Mouse (Mus musculus) regulatory T cell (primary cell): Measurements from ENCODE around the gene Myo16.

ENCODE experiments used
- in situ Hi-C: fragments of 300-600 bp; cut with MboI, MseI; formaldehyde crosslinking; loops from one replicate; pipeline ENCODE4 v1.15.1; 2025; ENCODE audit warnings: high pct_unique_total_duplicates

Myo16 gene

GRCm38 (mm10) chr8:10470280-10470679 lies 316.6 kb downstream of the Myo16 start:
- in situ Hi-C loops = no loop called here

GRCm38 (mm10) chr8:10472371-10472770 lies 318.7 kb downstream of the Myo16 start:
- in situ Hi-C loops = no loop called here

DNA sequence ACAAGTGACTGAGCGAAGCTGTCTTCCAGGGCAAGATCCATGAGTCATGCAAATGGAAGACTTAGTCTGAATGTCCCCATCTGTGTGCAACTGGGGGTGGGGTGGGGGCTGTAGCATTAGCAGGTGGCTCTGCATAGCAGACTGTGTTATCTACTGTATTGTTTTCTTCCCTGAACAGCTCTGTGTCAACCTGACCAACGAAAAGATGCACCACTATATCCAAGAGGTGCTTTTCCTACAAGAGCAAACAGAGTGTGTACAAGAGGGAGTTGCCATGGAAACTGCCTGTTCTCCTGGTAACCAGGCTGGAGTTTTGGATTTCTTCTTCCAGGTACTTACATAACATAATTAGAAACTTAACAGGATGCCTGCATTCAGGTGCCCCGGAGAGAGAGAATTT lies 320.7 kb downstream of the Myo16 start:
- in situ Hi-C loops = no loop called here

DNA sequence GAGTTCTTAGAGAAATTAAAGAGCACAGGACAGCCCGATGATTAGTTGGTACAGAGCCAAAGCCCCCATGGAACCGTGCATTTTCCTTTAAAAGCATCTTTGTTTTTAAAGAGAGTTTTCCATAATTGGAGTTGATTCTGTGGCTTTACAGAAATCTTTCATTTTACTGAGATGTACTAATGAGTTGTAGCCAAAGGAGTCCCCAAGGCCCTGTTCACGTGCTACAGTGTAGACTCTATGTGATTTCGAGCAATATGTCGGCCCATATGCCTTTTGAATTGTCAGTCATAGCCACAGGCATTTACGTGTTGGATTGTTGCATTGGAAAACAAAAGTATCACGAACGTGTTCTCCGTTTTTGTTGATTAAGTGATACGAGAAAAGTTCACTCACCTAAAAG lies 325.3 kb downstream of the Myo16 start:
- in situ Hi-C loops = no loop called here

GRCm38 (mm10) chr8:10480850-10481249 lies 327.1 kb downstream of the Myo16 start:
- in situ Hi-C loops = no loop called here

DNA sequence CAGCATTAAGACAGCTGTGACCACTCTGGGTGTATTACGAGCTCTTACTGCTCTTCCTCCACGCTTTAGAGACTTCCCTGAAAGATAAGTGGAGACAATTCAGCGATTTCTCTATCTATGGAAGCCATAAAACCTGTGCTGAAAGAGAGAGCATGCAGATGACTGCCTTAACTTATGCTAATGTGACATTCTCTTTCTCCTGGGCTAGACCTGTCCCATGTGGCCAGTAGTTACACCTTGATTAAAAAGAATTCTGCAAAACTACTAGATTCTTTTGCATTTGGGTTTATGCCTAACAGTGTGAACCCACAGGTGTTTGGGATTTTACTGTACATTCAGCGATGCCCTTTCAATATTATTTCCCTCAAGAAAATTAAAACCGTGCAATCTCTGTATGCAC lies 328.4 kb downstream of the Myo16 start:
- in situ Hi-C loops = no loop called here

- in situ Hi-C loops = no loop called here
Observed at GRCm38 (mm10) chr8:10482880-10483279, 329.2 kb downstream of the Myo16 start.

GRCm38 (mm10) chr8:10483841-10484240 lies 330.1 kb downstream of the Myo16 start:
- in situ Hi-C loops = no loop called here

DNA sequence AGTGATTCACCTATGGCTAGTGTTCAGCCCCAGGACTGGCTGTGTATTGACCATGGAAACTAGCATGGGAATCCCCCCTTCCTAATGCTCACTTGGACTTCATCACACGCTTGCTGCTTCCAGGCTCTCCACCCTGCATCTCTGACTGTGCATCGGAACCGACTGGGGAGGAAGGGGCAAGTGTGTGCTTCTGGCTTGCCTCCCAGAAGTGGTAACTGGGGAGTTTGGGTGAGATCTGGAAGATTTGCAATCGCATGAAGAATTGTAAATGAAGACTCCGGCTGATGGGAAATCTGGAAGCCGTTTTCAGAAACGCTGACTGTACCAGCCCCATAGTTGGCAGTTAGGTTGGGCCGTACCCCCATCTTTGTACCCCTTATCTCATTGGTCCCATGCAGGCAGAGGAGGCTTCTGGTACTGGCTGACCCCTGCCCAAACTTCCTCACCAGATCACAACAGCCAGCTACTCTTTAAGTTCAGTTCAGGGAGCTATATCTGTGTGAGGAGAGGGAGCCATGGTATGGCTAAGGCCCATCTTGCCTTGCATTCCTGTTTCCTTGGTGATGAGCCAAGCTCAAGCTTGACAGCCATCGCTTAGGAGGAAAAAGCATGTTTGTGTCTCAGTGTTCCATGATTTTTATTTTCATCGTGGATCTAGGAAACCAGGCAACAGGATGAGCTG lies 336.2 kb downstream of the Myo16 start:
- in situ Hi-C loops = no loop called here

DNA sequence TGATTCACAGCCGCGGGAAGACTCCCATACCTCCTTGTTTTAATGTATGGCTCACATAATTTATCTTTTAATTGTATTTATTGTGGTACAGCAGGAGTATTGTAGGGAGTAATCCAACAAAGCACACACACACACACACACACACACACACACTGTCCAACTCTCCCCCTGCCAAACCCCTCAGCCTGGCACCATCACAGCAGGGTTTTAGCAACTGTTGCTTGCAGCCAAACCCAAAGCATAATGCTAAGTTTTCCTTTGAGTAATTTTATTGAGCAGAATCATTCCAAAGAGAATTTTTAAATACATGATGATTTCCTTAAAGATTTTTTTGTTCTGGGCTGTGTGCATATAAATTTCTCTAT lies 336.7 kb downstream of the Myo16 start:
- in situ Hi-C loops = no loop called here

DNA sequence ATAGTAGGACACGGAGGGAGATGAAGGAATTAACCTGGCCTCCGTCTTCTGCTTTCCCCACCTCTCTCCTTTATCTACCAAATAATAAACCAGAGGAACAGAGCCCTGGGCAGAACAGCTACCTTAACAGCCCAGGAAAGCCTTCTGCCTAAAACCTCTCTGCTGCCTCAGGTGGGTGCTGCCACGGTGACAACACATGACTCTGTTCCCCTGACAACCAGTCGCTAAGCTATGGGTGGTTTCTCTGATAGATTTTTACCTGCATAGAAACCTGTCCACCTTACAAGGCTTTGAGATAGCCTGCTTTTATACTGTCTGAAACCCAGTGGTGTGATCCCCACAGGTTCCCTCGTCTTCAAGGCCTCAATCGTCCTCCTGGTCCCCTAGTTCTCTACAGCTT lies 337.2 kb downstream of the Myo16 start:
- in situ Hi-C loops = no loop called here

DNA sequence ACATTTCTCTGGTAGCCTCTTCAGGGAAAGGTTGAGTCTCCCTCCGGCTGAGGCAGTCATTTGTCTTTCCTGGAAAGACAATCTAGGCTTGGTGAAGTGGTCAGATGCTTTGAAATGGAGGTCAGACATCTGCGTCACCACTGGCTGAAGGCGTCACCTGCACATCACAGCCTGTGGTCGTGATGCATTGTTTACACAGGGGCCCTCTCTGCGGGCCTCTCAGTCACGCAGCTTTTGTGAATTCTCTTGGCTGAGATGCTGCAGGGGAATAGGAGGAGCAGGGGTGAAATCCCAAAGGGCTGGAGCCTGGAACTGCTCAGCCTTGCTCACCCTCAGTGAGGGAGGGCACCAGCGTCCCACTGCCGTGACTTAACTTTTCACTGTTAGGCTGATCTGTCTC lies 346.1 kb downstream of the Myo16 start:
- in situ Hi-C loops = no loop called here

DNA sequence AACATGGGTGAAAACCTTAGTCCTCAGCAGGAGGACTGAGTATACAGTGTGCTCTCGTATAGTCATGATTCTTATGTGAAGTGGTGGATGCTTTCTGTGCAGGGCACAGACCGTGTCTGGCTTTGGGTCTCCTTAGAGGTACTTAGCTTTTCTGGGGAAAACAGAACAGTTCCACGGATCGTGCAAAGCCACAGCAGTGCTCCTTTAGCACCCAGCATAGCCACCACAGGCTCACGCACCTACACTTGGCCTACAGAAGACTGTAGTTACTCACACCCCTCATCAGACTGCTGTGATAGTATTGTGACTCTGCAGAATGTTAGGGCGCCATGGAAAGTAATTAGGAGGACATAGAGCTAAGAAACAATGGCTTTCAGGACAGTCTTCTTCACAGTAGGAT lies 346.8 kb downstream of the Myo16 start:
- in situ Hi-C loops = no loop called here

DNA sequence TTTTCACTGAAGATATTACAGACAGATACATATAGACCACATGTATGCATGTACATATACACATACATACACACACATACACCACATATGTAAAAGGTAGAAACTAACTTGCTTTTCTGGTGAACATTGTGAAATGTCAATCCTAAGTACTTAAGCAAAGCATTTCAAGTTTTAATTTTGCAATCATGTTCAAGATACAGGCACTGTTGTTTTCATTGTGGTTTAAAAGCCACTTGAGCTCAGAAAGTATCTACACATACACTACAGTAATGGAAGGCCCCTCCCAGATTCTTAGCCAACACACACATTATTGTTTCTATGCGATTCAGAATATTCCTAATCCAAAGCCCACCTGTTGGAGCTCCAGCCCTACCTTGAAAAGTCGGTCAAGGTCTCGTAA lies 348.0 kb downstream of the Myo16 start:
- in situ Hi-C loops = no loop called here

DNA sequence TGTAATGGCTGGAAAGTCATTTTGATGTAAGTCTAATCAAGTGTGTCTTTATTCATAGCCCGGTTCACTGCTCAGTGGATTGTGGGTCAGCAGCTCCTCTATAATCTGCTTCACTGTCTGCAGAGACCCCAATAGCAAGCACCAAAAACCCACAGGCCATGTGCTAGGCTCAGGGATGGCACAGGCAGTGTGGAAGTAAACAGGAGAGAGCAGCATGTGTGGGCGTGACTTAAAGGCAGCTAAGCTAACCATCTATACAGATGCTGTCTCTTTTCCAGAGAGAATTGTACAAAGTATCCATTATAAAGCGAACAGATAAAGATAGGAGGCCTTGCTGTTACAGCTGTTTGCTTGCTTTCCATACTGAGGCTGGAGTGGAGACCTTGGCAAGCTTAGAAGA lies 358.4 kb downstream of the Myo16 start:
- in situ Hi-C loops = no loop called here

DNA sequence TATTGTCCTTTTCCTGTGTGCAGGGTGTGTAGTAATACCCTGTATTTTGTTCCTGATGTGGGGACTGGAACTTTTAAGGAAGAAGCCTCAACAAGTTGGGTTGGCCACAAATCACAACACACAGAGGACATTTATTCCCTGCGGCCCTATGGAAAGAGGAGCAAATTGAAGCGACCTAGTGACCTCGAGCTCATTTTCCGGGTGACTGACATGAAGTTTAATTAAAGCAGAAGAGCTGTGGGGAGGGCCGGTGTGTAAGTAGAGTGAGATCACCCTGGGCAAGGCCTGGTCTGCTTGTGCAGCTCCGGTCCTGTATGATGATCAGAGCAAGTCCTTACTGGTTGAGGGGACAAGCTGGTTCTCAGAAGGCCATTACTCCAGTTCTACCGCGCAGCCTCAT lies 363.7 kb downstream of the Myo16 start:
- in situ Hi-C loops = no loop called here

DNA sequence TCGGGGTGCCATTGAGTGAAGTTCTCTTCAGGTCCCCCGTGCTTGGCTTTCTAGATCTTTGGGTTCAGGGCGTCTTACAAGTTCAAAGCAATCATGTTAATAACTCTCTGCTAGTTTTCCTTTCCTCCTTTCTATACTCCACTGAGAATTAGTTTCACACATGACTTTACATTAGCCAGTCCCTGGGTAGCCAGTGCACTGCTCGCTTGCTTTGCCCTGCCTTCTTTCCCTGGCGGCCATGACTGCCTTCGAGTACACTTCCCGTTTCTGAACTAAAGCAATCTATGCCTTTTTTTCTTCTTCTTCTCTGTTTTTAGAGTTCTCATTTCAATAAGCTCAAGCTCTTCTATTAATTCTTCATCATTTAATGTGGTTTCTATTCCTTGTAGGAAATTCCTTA lies 365.6 kb downstream of the Myo16 start:
- in situ Hi-C loops = no loop called here

DNA sequence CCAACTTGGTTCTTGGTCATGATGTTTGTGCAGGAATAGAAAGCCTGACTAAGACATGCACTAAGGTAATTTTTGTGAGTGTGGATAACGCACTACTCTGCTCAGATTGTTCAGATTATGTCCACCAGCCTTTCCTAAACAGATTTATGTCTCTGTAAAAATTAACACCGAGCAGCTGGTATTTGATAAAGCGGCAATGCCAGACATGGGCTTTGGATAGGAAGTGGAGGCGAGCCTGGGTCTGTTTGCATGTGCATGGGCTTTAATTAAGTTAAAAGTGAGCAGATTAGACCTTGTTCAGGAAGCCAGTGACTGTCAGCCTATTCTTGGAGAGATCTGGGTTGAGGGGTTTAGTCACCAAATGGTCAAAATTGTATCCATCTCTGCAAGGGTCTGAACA lies 367.8 kb downstream of the Myo16 start:
- in situ Hi-C loops = no loop called here

DNA sequence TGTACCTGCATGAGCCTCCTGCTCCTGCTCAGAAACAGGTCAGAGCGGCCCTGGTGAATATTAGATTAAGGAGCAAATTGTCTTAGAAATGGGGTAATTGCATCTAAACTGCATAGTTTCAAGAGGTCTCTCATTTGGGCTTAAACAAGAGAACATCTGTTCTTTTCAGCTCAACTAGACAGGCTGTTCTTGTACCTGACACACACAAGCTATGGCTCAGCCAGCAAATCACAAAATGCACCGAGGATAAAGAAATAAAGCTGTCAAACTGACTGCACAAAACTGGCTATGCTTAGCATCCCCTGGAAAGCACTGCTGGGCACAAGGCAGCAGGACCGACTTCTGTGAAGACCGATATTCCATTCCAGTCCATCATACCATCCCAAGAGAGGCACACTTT lies 372.0 kb downstream of the Myo16 start:
- in situ Hi-C loops = no loop called here

DNA sequence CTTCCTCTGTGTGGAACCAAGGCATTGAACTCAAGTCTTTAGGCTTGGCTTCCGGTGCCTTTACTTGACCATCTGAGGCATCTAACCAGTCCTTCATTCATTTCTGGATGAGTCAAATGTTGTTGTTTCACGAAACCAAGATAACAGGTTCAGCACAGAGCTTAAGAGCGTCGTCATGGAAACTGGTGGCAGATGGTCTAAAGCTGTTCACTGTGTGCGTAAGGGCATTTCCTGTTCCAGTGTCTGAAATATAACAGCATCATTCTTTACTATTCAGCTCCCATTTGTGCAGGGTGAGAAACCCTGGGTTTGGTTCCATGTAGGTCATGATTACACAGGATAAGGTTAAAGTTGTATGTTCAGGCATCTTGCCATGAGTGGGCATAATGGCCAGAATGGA lies 372.9 kb downstream of the Myo16 start:
- in situ Hi-C loops = no loop called here

- in situ Hi-C loops = no loop called here
Observed at GRCm38 (mm10) chr8:10534619-10535286, 381.0 kb downstream of the Myo16 start.

DNA sequence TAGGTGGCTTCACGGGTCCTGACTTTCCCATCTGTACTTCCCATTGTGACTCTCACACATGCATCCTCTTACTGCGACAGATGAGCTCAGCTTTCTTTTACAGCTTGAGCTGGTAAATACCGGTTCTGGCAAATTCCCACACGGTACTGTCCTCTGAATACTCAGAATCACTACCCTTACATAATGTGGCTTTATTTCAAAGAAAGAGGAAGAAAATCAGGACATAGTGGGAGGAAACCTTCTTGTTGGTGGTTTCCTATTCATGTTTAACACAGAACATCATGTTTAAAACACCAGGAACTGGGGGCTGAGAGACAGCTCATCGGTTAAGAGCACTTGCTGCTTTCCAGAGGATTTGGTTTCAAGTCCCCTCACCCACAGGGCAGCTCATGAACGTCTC lies 384.6 kb downstream of the Myo16 start:
- in situ Hi-C loops = no loop called here

GRCm38 (mm10) chr8:10539665-10540064 lies 386.0 kb downstream of the Myo16 start:
- in situ Hi-C loops = no loop called here

DNA sequence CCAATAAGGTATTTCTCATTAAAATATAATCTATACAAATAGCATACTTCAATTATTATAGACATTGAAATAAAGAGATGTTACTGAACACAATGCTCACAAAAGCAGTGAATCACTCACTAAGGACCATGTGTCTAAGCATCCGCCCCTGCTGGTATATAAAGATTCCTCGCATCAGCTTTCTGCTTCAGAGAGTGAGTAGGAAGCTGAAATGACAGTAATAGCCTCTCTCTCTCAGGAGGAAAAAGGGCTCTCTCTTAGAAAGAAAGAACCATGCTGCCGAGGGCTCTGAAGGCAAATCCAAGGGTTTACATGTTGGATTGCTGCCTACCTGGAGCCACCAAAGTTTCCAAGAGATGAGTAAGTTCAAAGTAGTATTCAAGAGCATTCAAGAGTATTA lies 392.2 kb downstream of the Myo16 start:
- in situ Hi-C loops = no loop called here
